Mouse (Mus musculus) bone marrow macrophage, adult 2 months (primary cell): ENCODE measurements around the gene Gse1.
"Not testable (repeated sequence)": the region's sequence is repeated elsewhere in the genome, so short reads cannot be mapped to it uniquely, and the experiment has no call there.

ENCODE experiments used
- CTCF ChIP-seq: IDR thresholded peaks from 2 replicates; pipeline ENCODE4 v1.5.1; 2012; ENCODE audit warnings: low read depth, mild to moderate bottlenecking, low read length, moderate library complexity
- POLR2A ChIP-seq: IDR thresholded peaks from 2 replicates; pipeline ENCODE4 v1.6.1; 2012; ENCODE audit warnings: mild to moderate bottlenecking, low read depth, low read length, borderline replicate concordance

DNA sequence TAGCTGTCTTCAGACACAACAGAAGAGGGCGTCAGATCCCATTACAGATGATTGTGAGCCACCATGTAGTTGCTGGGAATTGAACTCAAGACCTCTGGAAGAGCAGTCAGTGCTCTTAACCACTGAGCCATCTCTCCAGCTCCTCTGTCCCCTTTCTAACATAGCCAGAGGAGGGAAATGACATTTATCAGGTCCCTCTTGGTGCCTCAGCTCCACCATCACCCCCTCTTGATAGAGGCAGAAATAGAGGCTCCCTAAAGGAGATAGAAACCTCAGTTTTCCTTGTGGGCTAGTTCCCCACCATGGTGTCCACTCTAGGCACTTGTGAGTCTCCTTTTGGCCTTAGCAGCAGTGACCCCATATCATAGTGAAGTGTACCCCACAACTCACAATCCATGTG, 139.9 kb downstream of the Gse1 start:
- not testable (repeated sequence) for TF ChIP-seq CTCF, POLR2A
